Mouse (Mus musculus): ENCODE measurements around the gene Mfrp.

DNA sequence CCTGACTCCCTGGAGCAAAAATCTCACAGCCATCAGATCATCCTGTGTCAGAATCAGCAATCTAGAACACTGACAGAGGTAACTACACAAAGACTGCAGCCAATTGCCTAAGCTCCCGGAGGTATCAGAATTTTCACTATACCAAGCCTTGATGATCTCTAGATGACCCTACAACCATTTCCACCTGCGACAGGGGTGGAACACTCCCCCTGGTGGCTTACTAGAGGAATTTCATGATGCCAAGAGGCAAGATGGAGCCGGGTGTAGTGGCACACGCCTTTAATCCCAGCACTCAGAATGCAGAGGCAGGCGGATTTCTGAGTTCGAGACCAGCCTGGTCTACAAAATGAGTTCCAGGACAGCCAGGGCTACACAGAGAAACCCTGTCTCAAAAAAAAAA lies 22.8 kb downstream of the Mfrp start:
- TF ChIP-seq CTCF (IDR thresholded peaks at IDR 0.05; ENCODE audit: low read depth, low read length) = peak; percentile 54
- no peak for TF ChIP-seq POLR2A (IDR thresholded peaks at IDR 0.05; ENCODE audit: extremely low read depth, insufficient read depth, low read length)

All from liver, adult 2 months (tissue).